Mouse (Mus musculus): ENCODE measurements around the gene Ch25h. TPM values are rescaled to one million over a fixed set of nuclear protein-coding genes. Genes with fewer than 3 reads are reported as not detected.

Ch25h gene
- total RNA-seq, 2 experiments from 2014 or later: 0.58 to 0.75 TPM

DNA sequence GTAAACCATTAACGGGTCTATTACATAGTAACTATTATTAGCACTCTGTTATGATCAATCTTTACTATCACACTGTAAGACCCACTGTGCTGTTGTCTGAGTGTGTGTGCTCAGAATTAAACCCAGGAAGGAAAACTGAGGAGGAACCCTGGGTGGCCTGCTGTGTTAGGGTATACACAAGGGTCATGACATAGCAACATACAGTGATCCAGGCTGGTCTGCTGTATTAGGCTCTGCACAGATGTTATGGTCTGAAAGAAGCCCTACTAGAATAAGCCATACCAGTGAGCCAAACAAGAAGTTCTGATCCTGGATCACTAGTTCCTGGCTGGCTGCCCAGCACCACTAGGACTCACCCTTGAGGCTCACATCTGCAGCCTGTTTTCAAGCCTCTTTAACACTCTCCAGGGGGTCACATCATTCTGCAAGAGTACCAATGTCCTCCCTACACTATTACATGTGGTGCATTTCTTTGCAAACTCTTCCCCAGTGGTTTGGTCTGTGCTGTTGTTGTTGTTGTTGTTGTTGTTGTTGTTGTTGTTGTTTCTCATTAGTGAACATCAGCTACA lies 13.4 kb downstream of the Ch25h start:
- Histone ChIP-seq H3K27ac (no peak overlapping the region), H3K4me3 (no peak overlapping the region)
- TF ChIP-seq CTCF (IDR thresholded peaks at IDR 0.05): no peak
- intact Hi-C loops (cut with DNase I): loop anchor here (5.0 kb wide), 1 partner anchor 109 kb away; no protein-coding TSS in a partner anchor
- no peak for DNase-seq (ENCODE audit: extremely low spot score in 1 of 2, low spot score in 2 of 2)

DNA sequence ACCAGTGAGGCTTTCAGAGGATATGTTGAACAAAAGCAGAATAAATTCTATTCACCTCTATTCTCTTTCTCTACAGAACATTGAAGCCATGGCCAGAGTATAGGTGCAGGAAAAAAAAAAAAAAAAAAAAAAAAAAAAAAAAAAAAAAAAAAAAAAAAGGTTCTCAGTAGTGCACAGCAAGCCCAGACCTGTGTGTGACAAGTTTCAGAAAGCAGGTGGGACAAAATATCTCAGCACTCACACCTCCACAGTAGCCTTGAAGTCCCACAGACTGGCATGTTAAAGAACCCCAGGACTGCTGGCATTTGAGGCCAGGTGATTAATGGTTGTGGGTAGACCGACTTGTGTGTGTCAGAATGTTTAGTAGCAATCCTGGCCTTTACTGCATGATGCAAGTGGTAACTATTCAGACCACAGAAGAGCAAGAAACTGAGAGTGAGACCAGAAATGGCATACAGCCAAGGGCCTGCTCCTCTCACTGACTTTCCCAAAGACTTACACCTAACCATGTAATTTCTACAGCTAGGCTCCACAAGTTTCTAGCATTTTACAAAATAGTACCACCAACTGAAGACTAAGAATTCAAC lies 24.1 kb downstream of the Ch25h start:
- H3K4me3 ChIP-seq: no peak overlapping the region
- intact Hi-C loops (cut with DNase I): no loop called here
- no peak for TF ChIP-seq CTCF (IDR thresholded peaks at IDR 0.05)
- no peak overlapping the region for H3K27ac ChIP-seq
- no peak for DNase-seq (ENCODE audit: extremely low spot score in 1 of 2, low spot score in 2 of 2)

DNA sequence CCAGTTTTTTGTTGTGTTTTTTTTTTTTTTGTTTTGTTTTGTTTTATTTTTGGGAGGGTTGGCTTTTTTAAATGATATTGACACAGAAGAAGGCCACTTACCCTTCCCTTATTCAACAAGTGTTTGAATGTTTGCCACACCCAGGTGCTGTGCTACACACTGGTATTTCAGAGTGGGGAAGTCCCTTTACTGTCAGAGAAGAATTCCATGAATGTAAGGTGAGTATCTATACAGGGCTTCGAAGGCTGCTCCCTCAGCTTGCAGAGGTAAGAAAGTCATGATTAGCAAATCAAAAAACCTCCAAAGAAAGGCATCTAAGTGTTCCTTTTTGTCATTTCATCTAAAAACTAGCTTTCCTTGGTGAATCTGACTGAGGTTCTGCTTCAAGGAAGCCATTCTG lies 26.1 kb downstream of the Ch25h start:
- Histone ChIP-seq H3K27ac (no peak overlapping the region), H3K4me3 (no peak overlapping the region)
- intact Hi-C loops (cut with DNase I): no loop called here
- no peak for DNase-seq (ENCODE audit: extremely low spot score in 1 of 2, low spot score in 2 of 2)
- no peak for TF ChIP-seq CTCF (IDR thresholded peaks at IDR 0.05)

DNA sequence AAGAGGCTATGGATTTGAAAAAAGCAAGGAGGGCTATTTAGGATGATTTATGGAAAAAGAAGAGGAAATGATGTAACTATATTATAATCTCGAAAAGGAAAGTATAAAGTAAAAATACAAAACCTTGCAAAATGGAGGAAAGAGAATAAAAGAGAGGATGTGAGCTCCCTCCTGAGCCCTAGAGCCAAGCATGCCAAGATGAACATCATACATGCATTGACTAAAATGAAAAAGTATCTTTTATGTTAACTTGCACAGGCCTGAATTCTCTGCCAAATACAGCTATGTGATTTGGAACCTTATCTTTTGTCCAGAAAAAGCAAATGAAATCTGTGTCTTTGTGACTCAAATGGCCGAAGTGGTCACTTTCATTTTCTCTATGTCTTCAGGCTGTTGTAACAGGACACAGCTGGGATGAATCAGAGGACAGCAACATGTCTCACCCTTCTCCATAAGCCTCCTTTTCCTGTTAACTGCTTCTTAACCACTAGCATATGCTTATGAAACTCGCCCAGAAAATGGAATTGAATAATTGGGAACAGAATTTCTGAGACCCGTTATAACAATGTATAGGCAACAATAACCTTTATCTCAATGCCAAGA lies 29.5 kb downstream of the Ch25h start:
- Histone ChIP-seq H3K27ac (no peak overlapping the region), H3K4me3 (no peak overlapping the region)
- intact Hi-C loops (cut with DNase I): no loop called here
- no peak for TF ChIP-seq CTCF (IDR thresholded peaks at IDR 0.05)
- DNase-seq (ENCODE audit: extremely low spot score in 1 of 2, low spot score in 2 of 2): no peak

DNA sequence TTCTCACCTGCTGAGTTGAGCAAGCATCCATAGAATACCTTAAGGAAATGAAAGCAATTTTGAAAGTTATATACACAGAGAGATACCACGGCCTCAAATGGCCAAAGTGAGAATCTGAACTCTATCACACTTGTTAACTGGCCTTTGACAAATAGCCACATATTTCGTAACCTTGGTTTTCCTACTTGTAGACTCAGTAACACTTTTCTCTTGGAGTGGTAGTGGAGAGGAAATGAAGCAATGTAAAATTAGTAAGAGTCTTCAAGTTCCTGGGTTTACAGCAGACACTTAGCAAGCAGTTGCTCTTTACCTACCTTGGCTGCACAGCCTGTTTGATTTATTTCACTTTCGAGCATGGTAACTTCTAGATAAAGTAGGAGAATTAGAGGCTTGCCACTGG lies 30.2 kb downstream of the Ch25h start:
- intact Hi-C loops (cut with DNase I): no loop called here
- no peak for DNase-seq (ENCODE audit: extremely low spot score in 1 of 2, low spot score in 2 of 2)
- Histone ChIP-seq H3K27ac (no peak overlapping the region), H3K4me3 (no peak overlapping the region)
- no peak for TF ChIP-seq CTCF (IDR thresholded peaks at IDR 0.05)

DNA sequence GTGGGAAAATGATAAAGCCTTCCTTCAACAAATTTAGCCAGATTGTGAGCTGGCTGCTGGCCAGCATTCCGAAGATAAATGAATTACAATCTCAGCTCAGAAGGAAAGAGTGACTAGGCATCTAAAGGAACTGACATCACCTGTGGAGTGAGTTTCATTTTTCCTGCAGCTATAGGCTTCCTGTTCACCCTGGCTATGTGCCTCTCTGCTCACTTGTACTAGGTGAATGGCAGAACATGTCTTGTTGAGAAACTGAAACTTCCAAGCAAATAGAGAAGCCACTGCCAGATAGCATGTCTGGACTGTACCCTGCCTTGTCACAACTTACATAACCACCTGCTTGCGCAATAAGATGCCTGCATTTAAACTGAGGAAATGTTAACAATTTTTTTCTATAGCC lies 33.0 kb downstream of the Ch25h start:
- DNase-seq (ENCODE audit: extremely low spot score in 1 of 2, low spot score in 2 of 2): no peak
- no peak for TF ChIP-seq CTCF (IDR thresholded peaks at IDR 0.05)
- intact Hi-C loops (cut with DNase I): no loop called here

DNA sequence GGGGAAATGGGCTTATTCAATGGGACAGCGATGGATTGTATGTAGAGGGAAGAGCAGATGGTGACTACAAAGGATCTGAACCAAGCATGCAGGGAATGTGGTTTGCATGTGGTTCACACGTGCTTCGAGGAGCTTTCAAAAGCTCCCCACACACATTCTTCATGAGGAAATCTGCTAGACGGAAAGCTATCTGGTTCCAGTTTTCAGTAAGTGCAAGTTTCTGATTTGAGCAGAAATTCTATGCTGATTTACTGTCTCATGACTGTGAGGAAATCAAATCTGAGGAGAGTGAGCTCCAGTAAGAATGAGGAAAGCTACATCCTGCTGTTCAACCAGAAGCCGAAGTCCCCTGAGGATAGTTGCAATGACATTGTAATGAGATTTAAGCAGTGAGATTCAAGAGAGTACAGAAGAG lies 39.8 kb downstream of the Ch25h start:
- no peak for TF ChIP-seq CTCF (IDR thresholded peaks at IDR 0.05)
- H3K4me3 ChIP-seq: no peak overlapping the region
- DNase-seq (ENCODE audit: extremely low spot score in 1 of 2, low spot score in 2 of 2): no peak
- intact Hi-C loops (cut with DNase I): no loop called here
- H3K27ac ChIP-seq: no peak overlapping the region

More for the DNA sequence above, 33.0 kb downstream of the Ch25h start:
- no peak overlapping the region for H3K27ac ChIP-seq
- no peak overlapping the region for H3K4me3 ChIP-seq

DNA sequence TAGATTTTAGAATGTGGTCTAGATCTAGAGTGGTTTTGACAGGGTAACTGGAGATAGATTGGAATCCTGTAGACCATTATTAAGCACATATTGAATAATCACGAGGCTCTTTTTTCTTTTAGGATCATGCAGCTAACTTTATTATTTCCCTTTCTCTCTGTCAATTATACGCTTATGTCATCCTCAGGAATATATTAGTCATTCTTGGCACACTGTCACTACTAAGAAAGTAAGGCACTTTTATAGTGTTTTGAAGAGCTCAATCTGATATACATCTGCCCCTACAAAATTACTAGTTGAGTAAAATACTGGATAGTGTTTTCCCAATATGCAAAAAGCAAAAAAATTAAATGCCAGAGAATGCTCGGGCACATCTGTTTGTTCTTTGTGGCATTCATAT lies 43.6 kb downstream of the Ch25h start:
- intact Hi-C loops (cut with DNase I): no loop called here
- DNase-seq (ENCODE audit: extremely low spot score in 1 of 2, low spot score in 2 of 2): no peak
- Histone ChIP-seq H3K4me3 (no peak overlapping the region), H3K27ac (no peak overlapping the region)
- no peak for TF ChIP-seq CTCF (IDR thresholded peaks at IDR 0.05)

DNA sequence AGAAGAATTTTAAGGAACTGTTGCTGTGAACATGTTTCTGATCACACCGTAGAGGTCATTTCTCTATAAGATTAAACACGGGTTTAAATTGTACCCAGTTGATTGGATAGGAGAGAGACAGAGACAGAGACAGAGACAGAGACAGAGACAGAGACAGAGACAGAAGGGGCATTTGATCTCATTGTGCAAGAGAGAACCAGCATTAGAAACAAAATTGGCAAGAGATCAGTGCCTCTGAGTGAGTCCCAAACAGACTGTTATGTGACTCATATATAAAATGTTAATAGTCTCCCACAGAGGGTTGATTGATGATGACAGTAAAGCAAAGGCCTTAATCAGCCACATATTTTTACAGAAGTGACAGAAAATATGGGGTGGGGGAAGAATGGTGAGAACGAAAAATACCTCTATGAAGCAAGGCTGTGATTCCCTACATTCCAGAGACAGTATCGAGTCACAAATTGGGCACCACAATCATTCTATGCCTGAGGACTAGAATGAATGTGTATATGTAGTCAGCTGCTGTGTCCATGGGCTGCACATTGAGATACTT lies 51.1 kb downstream of the Ch25h start:
- intact Hi-C loops (cut with DNase I): no loop called here
- TF ChIP-seq CTCF (IDR thresholded peaks at IDR 0.05): no peak

More for the DNA sequence above, 51.1 kb downstream of the Ch25h start:
- no peak for DNase-seq (ENCODE audit: extremely low spot score in 1 of 2, low spot score in 2 of 2)
- Histone ChIP-seq H3K4me3 (no peak overlapping the region), H3K27ac (no peak overlapping the region)

Other genes with a start within 250 kb of the Ch25h start
- 10 to 100 TPM; 11.2 to 16.5 TPM for gene Acta2, start 219.6 kb downstream of the Ch25h start, total RNA-seq (2021)
- 1 to 10 TPM in 1 of 2 experiments, under 1 TPM in 1; 0.84 to 2.3 TPM for gene Fas, start 184.5 kb downstream of the Ch25h start, total RNA-seq (2021)
- 10 to 100 TPM; 15.3 to 17.5 TPM for gene Lipa, start 52.3 kb upstream of the Ch25h start, total RNA-seq (2021)
- 1 to 10 TPM; 7.1 to 8.2 TPM for gene Ifit2, start 75.5 kb upstream of the Ch25h start, total RNA-seq (2021)
- 1 to 10 TPM; 4.5 to 4.7 TPM for gene Ifit3, start 108.4 kb upstream of the Ch25h start, total RNA-seq (2021)
- gene Ifit1bl1, start 126.8 kb upstream of the Ch25h start, total RNA-seq (2021): 1 to 10 TPM; 1.9 to 2.4 TPM
- 1 to 10 TPM; 1.9 to 2.8 TPM for gene Ifit3b, start 132.8 kb upstream of the Ch25h start, total RNA-seq (2021)
- gene Ifit1bl2, start 165.6 kb upstream of the Ch25h start, total RNA-seq (2021): under 1 TPM; 0.47 to 0.88 TPM
- gene Ifit1, start 165.7 kb upstream of the Ch25h start, total RNA-seq (2021): 1 to 10 TPM in 1 of 2 experiments, under 1 TPM in 1; 0.61 to 1.1 TPM

All from left cerebral cortex, adult 2 months (tissue).